Mouse (Mus musculus) CH12.LX (cell line): ENCODE data around the gene Dzip3. TPM values are rescaled to one million over a fixed set of nuclear protein-coding genes. Genes with fewer than 3 reads are reported as not detected.

Source experiments
- DNase-seq: peaks from one replicate; pipeline ENCODE4 v3.0.0-alpha.2; 2013; ENCODE audit errors: extremely low read depth
- H3K27ac ChIP-seq: 2 replicates; pipeline ENCODE4 v1.5.1; 2012; ENCODE audit warnings: low read depth, mild to moderate bottlenecking, control low read depth, moderate library complexity; ENCODE audit not compliant: insufficient read depth
- H3K27me3 ChIP-seq: replicated peaks from 2 replicates; pipeline ENCODE3; 2012; ENCODE audit warnings: inconsistent platforms
- H3K36me3 ChIP-seq, 2 experiments: replicated peaks in 1 of 2; 2 replicates each; pipeline versions ENCODE3 to v1.6.1; 2012; ENCODE audit warnings: inconsistent platforms in 1 of 2, low read length in 1 of 2, mild to moderate bottlenecking in 1 of 2, mixed read lengths in 1 of 2, moderate library complexity in 1 of 2; ENCODE audit not compliant: control insufficient read depth in 1 of 2, insufficient read depth in 1 of 2
- H3K4me1 ChIP-seq, 2 experiments: 2 replicates each; pipeline ENCODE4 v1.6.1; 2012; ENCODE audit warnings: inconsistent platforms in 1 of 2, moderate library complexity in 1 of 2; ENCODE audit not compliant: insufficient read depth in 2 of 2, control insufficient read depth in 1 of 2
- H3K4me2 ChIP-seq: 2 replicates; pipeline ENCODE4 v1.6.1; 2012; ENCODE audit warnings: low read depth, mild to moderate bottlenecking, control low read depth; ENCODE audit not compliant: poor library complexity, insufficient read depth, severe bottlenecking
- H3K4me3 ChIP-seq, 3 experiments: fragments of 150-350 bp in 1 of 3; sonication (generic) in 1 of 3; replicated peaks in 1 of 3; 2 replicates each; pipeline versions ENCODE3 to v1.5.1; 2011 to 2012; ENCODE audit warnings: low read depth in 2 of 3, low read length in 2 of 3, mild to moderate bottlenecking in 2 of 3, moderate library complexity in 2 of 3, control low read depth in 1 of 3, improper control_type of control experiment in 1 of 3, inconsistent platforms in 1 of 3, mixed read lengths in 1 of 3; ENCODE audit not compliant: poor library complexity in 1 of 3
- H3K79me2 ChIP-seq: replicated peaks from 2 replicates; pipeline ENCODE4 v1.6.1; 2012; ENCODE audit warnings: mild to moderate bottlenecking, moderate library complexity; ENCODE audit not compliant: control insufficient read depth, poor library complexity, insufficient read depth, severe bottlenecking; ENCODE audit errors: extremely low read depth
- H3K9ac ChIP-seq: 2 replicates; pipeline ENCODE4 v1.6.1; 2012; ENCODE audit warnings: low read depth, mild to moderate bottlenecking, control low read depth, moderate library complexity; ENCODE audit not compliant: insufficient read depth
- H3K9me3 ChIP-seq: replicated peaks from 2 replicates; pipeline ENCODE3; 2012; ENCODE audit warnings: low read length, inconsistent platforms, mixed read lengths
- BHLHE40 ChIP-seq: IDR thresholded peaks from 2 replicates; pipeline ENCODE4 v1.6.1; 2011; ENCODE audit warnings: mild to moderate bottlenecking, low read depth, low read length, improper control_type of control experiment
- CHD1 ChIP-seq: IDR thresholded peaks from 2 replicates; pipeline ENCODE4 v1.6.1; 2012; ENCODE audit warnings: low read depth, low read length, improper control_type of control experiment, inconsistent platforms
- CHD2 ChIP-seq: IDR thresholded peaks from 2 replicates; pipeline ENCODE4 v1.6.1; 2011; ENCODE audit warnings: low read length, improper control_type of control experiment
- CTCF ChIP-seq, 2 experiments: IDR thresholded peaks in 1 of 2; conservative IDR thresholded peaks in 1 of 2; 2 replicates each; pipeline ENCODE4 v1.5.1; 2011 to 2012; ENCODE audit warnings: low read depth in 2 of 2, low read length in 2 of 2, improper control_type of control experiment in 1 of 2, inconsistent platforms in 1 of 2, mild to moderate bottlenecking in 1 of 2, moderate library complexity in 1 of 2
- E2F4 ChIP-seq: IDR thresholded peaks from 2 replicates; pipeline ENCODE4 v1.6.1; 2011; ENCODE audit warnings: low read depth, low read length, improper control_type of control experiment; ENCODE audit not compliant: insufficient replicate concordance
- ELF1 ChIP-seq: IDR thresholded peaks from 2 replicates; pipeline ENCODE4 v1.6.1; 2014; ENCODE audit warnings: low read depth, mild to moderate bottlenecking, inconsistent platforms, low read length, improper control_type of control experiment
- EP300 ChIP-seq: IDR thresholded peaks from 2 replicates; pipeline ENCODE4 v1.6.1; 2011; ENCODE audit warnings: low read length, improper control_type of control experiment
- ETS1 ChIP-seq: conservative IDR thresholded peaks from 2 replicates; pipeline ENCODE4 v1.6.1; 2012; ENCODE audit warnings: low read depth, mild to moderate bottlenecking, inconsistent platforms, low read length, improper control_type of control experiment, moderate library complexity
- GABPA ChIP-seq: IDR thresholded peaks from 2 replicates; pipeline ENCODE4 v1.6.1; 2012; ENCODE audit warnings: low read depth, low read length, improper control_type of control experiment, inconsistent platforms; ENCODE audit not compliant: insufficient replicate concordance
- HCFC1 ChIP-seq: IDR thresholded peaks from 2 replicates; pipeline ENCODE4 v1.6.1; 2012; ENCODE audit warnings: low read depth, mild to moderate bottlenecking, inconsistent platforms, low read length, improper control_type of control experiment
- IRF4 ChIP-seq: IDR thresholded peaks from 2 replicates; pipeline ENCODE4 v1.6.1; 2014; ENCODE audit warnings: low read depth, mild to moderate bottlenecking, inconsistent platforms, low read length, improper control_type of control experiment
- JUN ChIP-seq: IDR thresholded peaks from 2 replicates; pipeline ENCODE4 v1.6.1; 2011; ENCODE audit warnings: low read depth, mild to moderate bottlenecking, low read length, improper control_type of control experiment, moderate library complexity; ENCODE audit not compliant: insufficient read depth
- JUND ChIP-seq: conservative IDR thresholded peaks from 2 replicates; pipeline ENCODE4 v1.6.1; 2011; ENCODE audit warnings: low read depth, low read length, improper control_type of control experiment
- KAT2A ChIP-seq: IDR thresholded peaks from 2 replicates; pipeline ENCODE4 v1.6.1; 2012; ENCODE audit warnings: low read length, improper control_type of control experiment, inconsistent platforms; ENCODE audit not compliant: insufficient replicate concordance
- MAFK ChIP-seq: IDR thresholded peaks from 2 replicates; pipeline ENCODE4 v1.6.1; 2011; ENCODE audit warnings: low read length, improper control_type of control experiment; ENCODE audit not compliant: insufficient replicate concordance
- MAX ChIP-seq: IDR thresholded peaks from 2 replicates; pipeline ENCODE4 v1.6.1; 2011; ENCODE audit warnings: low read length, improper control_type of control experiment
- MAZ ChIP-seq: IDR thresholded peaks from 2 replicates; pipeline ENCODE4 v1.6.1; 2012; ENCODE audit warnings: low read depth, mild to moderate bottlenecking, inconsistent platforms, low read length, improper control_type of control experiment, moderate library complexity
- MEF2A ChIP-seq: IDR thresholded peaks from 2 replicates; pipeline ENCODE4 v1.6.1; 2014; ENCODE audit warnings: low read depth, mild to moderate bottlenecking, inconsistent platforms, low read length, improper control_type of control experiment, borderline replicate concordance
- MXI1 ChIP-seq: IDR thresholded peaks from 2 replicates; pipeline ENCODE4 v1.6.1; 2011; ENCODE audit warnings: mild to moderate bottlenecking, low read depth, low read length, improper control_type of control experiment
- MYC ChIP-seq: IDR thresholded peaks from 2 replicates; pipeline ENCODE4 v1.6.1; 2011; ENCODE audit warnings: low read depth, mild to moderate bottlenecking, improper control_type of control experiment, low read length
- NELFE ChIP-seq: IDR thresholded peaks from 2 replicates; pipeline ENCODE4 v1.6.1; 2011; ENCODE audit warnings: low read depth, low read length, improper control_type of control experiment
- NRF1 ChIP-seq: IDR thresholded peaks from 2 replicates; pipeline ENCODE4 v1.6.1; 2014; ENCODE audit warnings: low read depth, mild to moderate bottlenecking, inconsistent platforms, low read length, improper control_type of control experiment, moderate library complexity
- PAX5 ChIP-seq: IDR thresholded peaks from 2 replicates; pipeline ENCODE4 v1.6.1; 2012; ENCODE audit warnings: low read length, inconsistent platforms, mixed read lengths
- POLR2A ChIP-seq: IDR thresholded peaks from 2 replicates; pipeline ENCODE4 v1.6.1; 2011; ENCODE audit warnings: low read depth, mild to moderate bottlenecking, improper control_type of control experiment, low read length
- POLR2AphosphoS2 ChIP-seq: IDR thresholded peaks from 2 replicates; pipeline ENCODE4 v1.6.1; 2011; ENCODE audit warnings: low read depth, low read length, improper control_type of control experiment
- RAD21 ChIP-seq: IDR thresholded peaks from 2 replicates; pipeline ENCODE4 v1.6.1; 2011; ENCODE audit warnings: low read depth, mild to moderate bottlenecking, low read length, improper control_type of control experiment, moderate library complexity
- RCOR1 ChIP-seq: conservative IDR thresholded peaks from 2 replicates; pipeline ENCODE4 v1.6.1; 2012; ENCODE audit warnings: low read depth, mild to moderate bottlenecking, inconsistent platforms, low read length, improper control_type of control experiment
- SIN3A ChIP-seq: IDR thresholded peaks from 2 replicates; pipeline ENCODE4 v1.6.1; 2012; ENCODE audit warnings: low read length, improper control_type of control experiment, inconsistent platforms
- SMC3 ChIP-seq: IDR thresholded peaks from 2 replicates; pipeline ENCODE4 v1.6.1; 2011; ENCODE audit warnings: low read depth, low read length, improper control_type of control experiment
- TBP ChIP-seq: conservative IDR thresholded peaks from 2 replicates; pipeline ENCODE4 v1.6.1; 2011; ENCODE audit warnings: low read depth, low read length, improper control_type of control experiment
- TCF12 ChIP-seq: IDR thresholded peaks from 2 replicates; pipeline ENCODE4 v1.6.1; 2014; ENCODE audit warnings: low read depth, mild to moderate bottlenecking, inconsistent platforms, low read length, improper control_type of control experiment
- UBTF ChIP-seq: IDR thresholded peaks from 2 replicates; pipeline ENCODE4 v1.6.1; 2012; ENCODE audit warnings: low read depth, mild to moderate bottlenecking, inconsistent platforms, low read length, improper control_type of control experiment, moderate library complexity
- USF1 ChIP-seq: IDR thresholded peaks from 2 replicates; pipeline ENCODE4 v1.6.1; 2014; ENCODE audit warnings: low read depth, mild to moderate bottlenecking, inconsistent platforms, low read length, improper control_type of control experiment
- USF2 ChIP-seq: conservative IDR thresholded peaks from 2 replicates; pipeline ENCODE4 v1.6.1; 2011; ENCODE audit warnings: low read depth, low read length, improper control_type of control experiment
- ZC3H11A ChIP-seq: IDR thresholded peaks from 2 replicates; pipeline ENCODE4 v1.6.1; 2012; ENCODE audit warnings: low read depth, mild to moderate bottlenecking, inconsistent platforms, low read length, improper control_type of control experiment
- ZKSCAN1 ChIP-seq: IDR thresholded peaks from 2 replicates; pipeline ENCODE4 v1.6.1; 2012; ENCODE audit warnings: low read depth, inconsistent platforms, low read length, improper control_type of control experiment, borderline replicate concordance
- ZMIZ1 ChIP-seq: IDR thresholded peaks from 2 replicates; pipeline ENCODE4 v1.6.1; 2012; ENCODE audit warnings: low read depth, mild to moderate bottlenecking, inconsistent platforms, low read length, improper control_type of control experiment
- ZNF384 ChIP-seq: IDR thresholded peaks from 2 replicates; pipeline ENCODE4 v1.6.1; 2012; ENCODE audit warnings: low read depth, low read length, improper control_type of control experiment, inconsistent platforms
- dilution Hi-C: fragments of 300-500 bp; cut with MboI; formaldehyde crosslinking; loops from 2 replicates; pipeline ENCODE4 v1.14.3; 2020; ENCODE audit warnings: low sequenced_read_pairs; ENCODE audit not compliant: extremely low pct_unique_long_range_greater_than_20kb, extremely low pct_ligation_motif_present
- in situ Hi-C: fragments of 300-500 bp; cut with MboI; formaldehyde crosslinking; loops from 3 replicates; pipeline ENCODE4 v1.14.3; 2019; ENCODE audit warnings: low sequenced_read_pairs, low pct_ligation_motif_present, low pct_unique_long_range_greater_than_20kb, mixed read lengths
- polyA plus RNA-seq: library from polyadenylated mRNA; unstranded; fragments of >175 nt; gene quantifications from 2 replicates; pipeline ENCODE4 v1.2.1, GENCODE M21; 2012; ENCODE audit warnings: low read depth; ENCODE audit not compliant: insufficient read length
- total RNA-seq, 2 experiments: library from RNA; depleted of rRNA; stranded (reverse); fragments of 300-350 nt in 1 of 2; fragments of >200 nt in 1 of 2; gene quantifications; 2 replicates each; pipeline ENCODE4 v1.2.3; 2012 to 2014

Dzip3 gene
- total RNA-seq (2012; rRNA removed) (15.2 and 17.0 TPM in 2 replicates), total RNA-seq (2014; rRNA removed) (31.6 and 34.4 TPM in 2 replicates), polyA plus RNA-seq (14.4 and 17.0 TPM in 2 replicates)

DNA sequence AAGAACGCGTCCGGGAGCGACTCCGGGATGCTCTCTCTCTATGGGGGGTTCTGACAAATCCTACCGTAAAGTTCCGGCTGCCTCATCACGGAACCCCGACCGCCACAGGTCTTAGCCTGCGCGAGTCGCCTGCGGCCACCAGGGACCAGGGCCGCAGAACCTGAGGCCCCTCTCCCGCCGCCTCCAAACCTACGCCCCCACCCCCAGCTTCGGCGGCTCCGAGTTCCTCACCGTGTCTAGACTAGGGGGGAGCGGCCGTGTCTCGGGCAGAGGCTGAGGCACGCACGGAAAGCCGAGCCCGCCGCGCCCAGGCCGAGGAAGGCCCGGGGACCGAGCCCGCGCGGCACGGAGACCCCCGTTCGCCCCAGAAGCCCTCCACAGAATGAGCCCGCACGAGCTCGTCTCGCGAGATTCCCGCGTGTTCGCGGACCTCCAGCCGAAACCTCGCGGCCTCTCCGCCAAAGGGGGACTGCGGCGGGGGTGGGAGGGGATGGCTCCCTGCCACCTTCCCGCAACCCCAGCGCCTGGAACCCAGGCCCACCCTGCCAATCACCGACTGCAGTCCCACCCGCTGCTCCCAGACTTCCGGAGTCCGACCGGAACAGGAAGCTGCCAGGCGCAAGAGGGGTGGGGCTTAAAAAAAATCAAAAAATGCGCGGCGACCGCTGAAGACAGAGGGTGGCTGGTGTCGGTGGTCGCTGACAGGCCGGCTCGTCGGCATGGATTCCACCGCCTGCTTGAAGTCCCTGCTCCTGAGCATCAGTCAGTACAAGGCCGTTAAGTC is at the start of gene Dzip3, which contains the start of gene Cip2a:
TSS of gene Dzip3 (minus strand) at position 607 of the 784 bp plus-strand sequence.
TSS of gene Cip2a (plus strand) at position 627 of the 784 bp plus-strand sequence.
- in situ Hi-C loops, result no loop called here
- peak within 1 kb of the TSS; percentile 83 to 97 (median 91) for H3K4me3 ChIP-seq
- H3K36me3 ChIP-seq, result peaks cover 2 to 25% of the 10 kb centered on the region in 2 experiments
- dilution Hi-C loops, result no loop called here
- no peaks in the 10 kb centered on the region for H3K27me3 ChIP-seq
- peak within 1 kb of the TSS; percentile 86 for H3K27ac ChIP-seq
- no peak; the same call in 1 of the 2 replicates for TF ChIP-seq BHLHE40
- TF ChIP-seq MAZ, result 0 out of 2 replicates have a peak, but pooled peaks have one; percentile 21
- no peak for TF ChIP-seq JUND
- TF ChIP-seq TCF12, result peak; percentile 82
- peak; percentile 87 for TF ChIP-seq ZNF384
- no peak; the same call in 1 of the 2 replicates for TF ChIP-seq MAX
- peak; percentile 68; the same call in 1 of the 2 replicates for TF ChIP-seq KAT2A
- no peak for TF ChIP-seq ZKSCAN1
- TF ChIP-seq NRF1, result peak; percentile 36; the same call in 1 of the 2 replicates
- TF ChIP-seq GABPA, result no peak; the same call in 1 of the 2 replicates
- no peak for TF ChIP-seq ETS1
- TF ChIP-seq PAX5, result no peak
- peak; percentile 90 for TF ChIP-seq NELFE
- TF ChIP-seq CHD1, result no peak
- no peak for TF ChIP-seq MYC
- no peak for TF ChIP-seq MEF2A
- TF ChIP-seq HCFC1, result peak; percentile 84
- no peak for TF ChIP-seq USF1
- TF ChIP-seq SMC3, result no peak
- no peak for TF ChIP-seq CTCF (conservative IDR thresholded peaks at IDR 0.05 in 1 of 2, IDR thresholded peaks at IDR 0.05 in 1 of 2; ENCODE audit: low read depth in 2 of 2, low read length in 2 of 2)
- TF ChIP-seq MAFK, result no peak
- TF ChIP-seq E2F4, result peak; percentile 88; the same call in 1 of the 2 replicates
- TF ChIP-seq POLR2A, result peak; percentile 86
- no peak for TF ChIP-seq USF2
- TF ChIP-seq UBTF, result peak; percentile 10; the same call in 1 of the 2 replicates
- peak; percentile 98 for TF ChIP-seq ELF1
- TF ChIP-seq RAD21, result no peak
- TF ChIP-seq RCOR1, result 0 out of 2 replicates have a peak, but pooled peaks have one; percentile 25
- TF ChIP-seq CHD2, result peak; percentile 98
- peak; percentile 79 for TF ChIP-seq ZMIZ1
- TF ChIP-seq TBP, result peak; percentile 66; the same call in 1 of the 2 replicates
- TF ChIP-seq IRF4, result peak; percentile 5; the same call in 1 of the 2 replicates
- no peak for TF ChIP-seq JUN
- peak; percentile 99 for TF ChIP-seq SIN3A
- peak; percentile 79; the same call in 1 of the 2 replicates for TF ChIP-seq POLR2AphosphoS2
- TF ChIP-seq ZC3H11A, result no peak
- no peak for TF ChIP-seq EP300
- peak; percentile 90 for TF ChIP-seq MXI1
- H3K4me2 ChIP-seq, result peak within 1 kb of the TSS; percentile 90
- peak within 1 kb of the TSS; percentile 98 for H3K9ac ChIP-seq
- peaks cover 2% of the 10 kb centered on the region for H3K9me3 ChIP-seq
- peaks cover 7 to 41% of the 10 kb centered on the region in 2 experiments for H3K4me1 ChIP-seq
- H3K79me2 ChIP-seq, result peaks cover 38% of the 10 kb centered on the region
- DNase-seq, result peak; percentile 97
